Mouse (Mus musculus) layer of hippocampus, adult 2 months (tissue): Measurements from ENCODE around the gene Dip2a. TPM values are rescaled to one million over a fixed set of nuclear protein-coding genes. Genes with fewer than 3 reads are reported as not detected.

Experiments used
- DNase-seq, 2 experiments: peaks; one replicate each; pipeline ENCODE4 v3.0.0; 2022; ENCODE audit warnings: low spot score in 2 of 2
- H3K27ac ChIP-seq: fragments of 200-600 bp; 2 replicates; pipeline ENCODE4 v1.8.1; 2022
- H3K4me3 ChIP-seq: fragments of 200-600 bp; 2 replicates; pipeline ENCODE4 v1.8.1; 2022; ENCODE audit warnings: mild to moderate bottlenecking
- CTCF ChIP-seq: fragments of 200-600 bp; conservative IDR thresholded peaks from 2 replicates; pipeline ENCODE4 v1.8.1; 2022; ENCODE audit warnings: antibody characterized with exemption, mild to moderate bottlenecking, moderate library complexity
- total RNA-seq, 2 experiments: library from RNA; stranded (reverse); gene quantifications; 2 replicates each; pipeline ENCODE4 v1.2.3; 2021

Gene Dip2a
- total RNA-seq, 2 experiments from 2014 or later, result 50.9 to 51.0 TPM

DNA sequence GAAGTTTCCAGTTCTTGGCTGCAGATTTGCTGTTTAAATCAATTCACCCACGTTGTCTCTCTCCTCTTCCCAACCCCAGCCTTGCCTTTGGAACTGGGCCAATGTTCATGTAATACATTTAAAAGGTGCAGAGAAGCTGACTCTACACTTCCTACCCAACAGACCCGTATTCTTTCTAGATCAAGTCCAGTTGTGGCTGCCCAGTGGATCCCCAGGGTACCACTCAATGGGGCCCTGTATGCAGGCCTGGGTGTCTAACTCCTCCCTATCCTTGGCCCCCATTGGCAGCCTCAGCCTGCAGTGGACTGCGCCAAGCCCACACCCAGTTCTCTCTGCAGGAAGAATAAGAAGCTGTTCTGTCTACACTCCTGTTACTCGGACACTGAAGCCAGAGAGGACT lies 91.6 kb downstream of the Dip2a start, which contains the start of gene S100b:
TSS of gene S100b (plus strand) at position 318 of the 400 bp plus-strand sequence.
- no peak for TF ChIP-seq CTCF
- peak; percentile 36 to 63 for DNase-seq
- H3K27ac ChIP-seq, result peak within 1 kb of the TSS; percentile 80
- peak within 1 kb of the TSS; percentile 45 for H3K4me3 ChIP-seq

DNA sequence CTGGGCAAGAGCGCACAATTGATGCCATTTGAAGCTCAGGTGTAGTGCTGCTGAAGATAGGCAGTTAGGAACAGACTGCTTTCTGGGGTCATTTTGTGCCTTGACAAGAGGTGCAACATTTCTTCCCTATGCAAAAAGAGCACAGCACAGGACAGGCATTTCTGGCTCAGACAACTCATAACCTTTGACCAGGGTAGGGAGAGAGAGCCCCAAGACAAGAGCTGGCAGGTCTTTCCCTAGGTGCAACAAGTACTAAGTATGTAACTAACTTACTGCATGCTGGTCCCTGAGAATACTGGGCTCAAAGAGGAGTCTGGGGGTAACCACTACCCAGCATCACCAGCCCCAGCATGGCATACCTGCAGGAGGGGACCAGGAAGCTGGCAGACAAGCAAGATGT lies 92.0 kb downstream of the Dip2a start:
- peak overlapping the region; percentile 80 for H3K27ac ChIP-seq
- TF ChIP-seq CTCF, result no peak
- H3K4me3 ChIP-seq, result no peak overlapping the region
- DNase-seq, result no peak

DNA sequence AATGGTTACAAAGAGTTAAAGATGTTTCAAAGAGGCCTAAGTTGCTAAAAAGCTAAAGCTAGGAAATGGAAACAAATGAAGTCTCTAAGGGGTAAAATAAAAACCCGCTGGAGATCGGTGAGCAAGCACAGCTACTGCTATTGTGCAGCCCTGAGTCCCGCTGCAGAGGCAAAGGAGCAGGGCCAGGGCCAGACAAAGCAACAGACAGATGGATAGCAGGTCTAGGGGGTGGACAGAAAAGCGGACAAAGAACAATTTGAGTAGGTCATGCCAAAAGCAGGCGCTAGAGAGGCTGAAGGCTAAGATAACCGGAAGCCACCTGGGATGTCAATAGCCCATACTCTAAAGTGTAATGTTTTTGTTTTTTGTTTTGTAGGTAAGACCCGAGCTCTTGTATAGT lies 94.2 kb downstream of the Dip2a start:
- Histone ChIP-seq H3K4me3 (no peak overlapping the region), H3K27ac (no peak overlapping the region)
- no peak for TF ChIP-seq CTCF
- DNase-seq, result no peak

DNA sequence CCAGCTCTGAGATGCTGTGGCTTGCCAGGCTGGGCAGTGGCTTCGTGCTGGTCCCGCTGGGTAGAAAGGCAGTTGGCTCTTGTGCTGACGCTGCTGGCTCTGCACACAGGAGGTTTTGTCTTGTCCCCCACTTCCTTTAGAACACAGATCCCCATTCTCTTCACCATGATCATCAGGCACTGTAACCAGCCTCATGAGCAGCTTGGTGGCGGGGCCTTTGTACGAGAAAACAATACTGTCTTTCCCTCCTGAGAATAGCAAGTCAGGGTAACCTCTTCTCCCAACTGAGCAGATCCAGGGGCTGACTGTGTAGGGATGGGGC lies 96.5 kb downstream of the Dip2a start:
- H3K4me3 ChIP-seq, result no peak overlapping the region
- DNase-seq, result no peak
- TF ChIP-seq CTCF, result no peak
- H3K27ac ChIP-seq, result peak overlapping the region; percentile 53

DNA sequence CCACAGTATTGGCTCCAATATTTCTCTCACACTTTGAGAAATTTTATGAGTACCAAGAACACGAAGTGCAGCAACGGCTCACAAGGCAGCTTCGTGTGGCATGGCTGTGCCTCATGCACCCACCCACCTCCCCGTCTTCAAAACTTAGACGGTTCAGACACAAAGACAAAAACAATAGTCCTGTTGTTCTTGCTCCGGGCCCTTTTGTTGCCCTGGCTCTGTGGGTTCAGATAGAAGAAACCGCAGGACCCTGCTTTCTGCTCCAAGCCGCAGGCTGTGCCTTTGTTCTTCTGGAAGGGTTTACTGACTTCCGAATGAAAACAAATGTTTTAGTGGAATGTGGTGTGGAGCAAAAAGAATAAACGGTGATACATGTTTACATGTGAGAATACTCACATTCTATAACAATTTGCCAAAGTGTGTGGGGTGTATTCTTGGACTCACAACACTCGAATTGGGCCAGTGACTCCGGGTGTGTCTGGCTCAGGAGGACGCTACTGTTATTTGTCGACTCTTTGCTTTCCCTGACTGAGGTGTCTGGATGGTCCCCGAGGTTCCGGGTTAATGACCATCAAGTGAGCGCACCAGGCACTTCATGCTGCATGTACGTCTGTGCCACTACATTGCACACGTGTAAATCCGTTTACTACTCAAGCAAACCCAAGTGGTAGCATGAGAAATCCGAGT lies 97.0 kb downstream of the Dip2a start:
- DNase-seq, result no peak
- peak overlapping the region; percentile 53 for H3K27ac ChIP-seq
- TF ChIP-seq CTCF, result no peak
- no peak overlapping the region for H3K4me3 ChIP-seq

DNA sequence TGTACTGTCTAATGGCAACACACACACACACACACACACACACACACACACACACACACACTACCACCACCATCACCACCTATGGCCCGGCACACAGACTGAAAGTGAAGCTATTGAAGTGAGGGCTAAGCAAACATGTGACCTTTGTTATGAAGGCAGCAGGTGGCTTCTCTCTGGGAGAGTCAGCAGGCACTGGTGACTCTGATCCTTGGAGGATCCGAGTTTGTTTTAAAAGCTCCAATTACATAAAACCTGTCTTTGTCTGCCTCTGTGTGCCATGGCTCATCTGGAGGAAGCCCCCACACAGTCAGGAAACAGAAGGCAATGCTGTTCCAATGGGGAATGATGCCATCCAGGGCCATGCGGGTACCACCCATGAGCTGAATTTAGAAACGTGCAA lies 98.5 kb downstream of the Dip2a start:
- H3K4me3 ChIP-seq, result no peak overlapping the region
- no peak for DNase-seq
- no peak for TF ChIP-seq CTCF
- H3K27ac ChIP-seq, result no peak overlapping the region

DNA sequence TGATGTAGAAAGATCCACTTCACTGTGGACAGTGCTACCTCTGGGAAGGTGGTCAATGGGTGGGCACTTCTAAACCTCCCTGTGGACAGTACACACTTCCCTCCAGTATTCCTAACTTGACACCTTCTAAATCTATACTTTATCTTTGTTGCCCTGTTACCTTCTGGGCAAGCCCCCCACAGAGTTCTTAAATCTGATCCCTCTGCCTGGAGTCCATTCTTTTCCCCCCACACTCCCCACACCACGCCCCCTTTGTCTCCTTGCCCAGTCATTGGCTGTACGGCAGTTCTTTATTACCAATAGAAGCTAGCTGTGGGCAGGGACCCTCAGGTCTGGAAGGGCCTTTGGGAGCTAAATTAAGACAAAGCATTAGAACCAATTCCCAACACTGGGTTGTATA lies 100.0 kb downstream of the Dip2a start:
- no peak for TF ChIP-seq CTCF
- Histone ChIP-seq H3K27ac (no peak overlapping the region), H3K4me3 (no peak overlapping the region)
- no peak for DNase-seq

DNA sequence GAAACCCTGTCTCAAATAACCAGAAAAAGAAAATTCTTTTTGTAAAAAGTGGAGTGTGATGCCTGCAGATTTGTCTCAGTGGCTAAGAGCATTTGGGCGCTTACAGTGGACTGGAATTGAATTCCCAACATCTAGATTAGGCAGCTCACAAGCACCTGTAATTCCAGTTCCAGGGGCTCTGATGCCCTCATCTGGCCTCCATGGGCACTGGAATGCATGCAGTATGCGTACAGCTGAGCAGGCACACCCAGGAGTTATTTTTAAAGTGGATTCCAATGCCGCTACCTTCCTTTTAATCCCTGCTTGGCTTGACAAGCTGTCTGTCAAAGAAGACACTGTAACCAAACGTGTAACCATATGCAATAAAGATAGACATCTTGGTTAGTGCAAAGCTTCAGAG lies 105.7 kb downstream of the Dip2a start:
- TF ChIP-seq CTCF, result no peak

DNA sequence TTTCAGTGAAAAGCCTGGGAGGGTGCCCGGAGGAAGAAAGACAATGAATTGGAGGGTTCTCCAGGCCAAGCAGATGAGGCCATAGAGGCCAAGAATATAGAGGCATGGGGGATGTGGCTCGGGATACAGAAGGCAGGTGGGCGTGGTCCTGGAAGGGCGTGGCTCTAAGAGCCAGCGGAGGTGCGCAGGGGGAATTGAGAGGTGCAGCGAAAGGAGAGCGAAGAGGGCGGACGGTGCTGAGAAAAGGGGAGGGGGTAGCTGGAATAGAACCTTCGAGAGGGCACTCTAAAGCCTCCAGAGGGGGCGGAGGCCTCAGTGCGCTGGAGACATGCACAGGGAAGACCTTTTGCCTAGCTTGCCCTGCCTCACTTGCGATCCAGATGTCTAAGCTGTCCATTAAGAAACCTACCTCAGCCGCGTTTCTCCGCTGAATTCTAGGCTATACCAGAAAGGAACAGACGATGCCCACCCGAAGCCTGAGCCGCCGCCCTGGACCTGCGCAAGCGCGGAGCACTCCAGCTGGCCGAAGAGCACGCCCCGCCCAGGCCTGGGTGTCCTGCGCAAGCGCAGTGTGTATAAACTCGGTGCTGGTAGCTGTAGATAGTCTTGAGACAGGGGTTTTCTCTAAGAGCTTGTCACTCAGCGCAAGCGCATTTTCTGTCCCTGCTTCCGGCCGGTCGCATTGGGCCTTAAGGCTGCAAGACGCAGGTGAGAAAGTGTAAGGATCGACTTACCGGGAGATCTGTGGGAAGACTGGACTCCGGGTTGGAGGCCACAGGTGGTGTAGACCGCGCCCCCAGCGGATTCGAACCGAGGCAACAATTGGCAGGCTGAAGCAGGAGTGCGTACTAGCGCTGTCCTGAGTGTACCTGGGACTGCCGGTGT lies 107.5 kb downstream of the Dip2a start, which contains the start of gene Prmt2:
TSS of gene Prmt2 (minus strand) at position 525 of the 885 bp plus-strand sequence.
- peak within 1 kb of the TSS; percentile 99 for H3K4me3 ChIP-seq
- TF ChIP-seq CTCF, result peak; percentile 57
- peak; percentile 88 to 91 for DNase-seq
- H3K27ac ChIP-seq, result peak within 1 kb of the TSS; percentile 87

More for the DNA sequence above, 105.7 kb downstream of the Dip2a start:
- no peak overlapping the region for H3K4me3 ChIP-seq
- no peak for DNase-seq
- no peak overlapping the region for H3K27ac ChIP-seq

DNA sequence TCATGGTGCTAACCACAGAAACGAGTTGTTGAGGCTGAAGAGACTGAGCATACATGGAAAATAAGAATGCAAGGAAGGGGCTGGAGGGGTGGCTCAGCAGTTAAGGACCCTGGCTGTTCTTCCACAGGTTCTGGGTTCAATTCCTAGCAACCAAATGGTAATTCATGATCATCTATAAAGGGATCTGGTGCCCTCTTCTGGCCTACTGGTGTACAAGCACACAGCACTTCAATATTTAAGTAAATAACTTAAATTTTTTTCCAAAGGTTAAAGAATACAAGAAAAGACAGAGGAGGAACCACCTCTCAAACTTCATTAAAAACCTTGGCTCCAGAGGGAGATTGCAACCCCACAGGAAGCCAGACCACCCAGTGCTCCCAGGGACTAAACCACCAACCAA lies 115.5 kb downstream of the Dip2a start:
- peak; percentile 76 for TF ChIP-seq CTCF
- Histone ChIP-seq H3K4me3 (no peak overlapping the region), H3K27ac (no peak overlapping the region)
- no peak for DNase-seq

DNA sequence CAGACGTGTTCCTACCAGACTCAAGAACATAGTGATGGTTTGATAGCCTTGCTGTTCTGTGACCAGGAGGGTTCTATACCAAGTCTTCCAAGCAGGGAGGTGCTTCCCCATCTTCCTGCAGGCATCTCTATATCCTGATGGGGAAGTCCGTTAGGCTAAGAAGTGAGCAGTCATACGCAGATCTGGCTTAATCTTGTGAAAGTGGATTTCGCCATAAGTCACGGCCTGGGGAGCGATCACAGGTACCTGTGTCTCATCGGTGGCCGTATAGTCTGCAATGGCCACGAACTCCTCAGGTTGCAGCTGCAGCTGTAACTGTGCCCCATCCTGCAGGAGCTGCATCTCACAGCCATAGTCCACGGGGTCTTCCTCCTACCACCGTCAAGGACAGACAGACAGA lies 119.1 kb downstream of the Dip2a start:
- no peak for TF ChIP-seq CTCF
- no peak overlapping the region for H3K4me3 ChIP-seq
- no peak for DNase-seq
- no peak overlapping the region for H3K27ac ChIP-seq

DNA sequence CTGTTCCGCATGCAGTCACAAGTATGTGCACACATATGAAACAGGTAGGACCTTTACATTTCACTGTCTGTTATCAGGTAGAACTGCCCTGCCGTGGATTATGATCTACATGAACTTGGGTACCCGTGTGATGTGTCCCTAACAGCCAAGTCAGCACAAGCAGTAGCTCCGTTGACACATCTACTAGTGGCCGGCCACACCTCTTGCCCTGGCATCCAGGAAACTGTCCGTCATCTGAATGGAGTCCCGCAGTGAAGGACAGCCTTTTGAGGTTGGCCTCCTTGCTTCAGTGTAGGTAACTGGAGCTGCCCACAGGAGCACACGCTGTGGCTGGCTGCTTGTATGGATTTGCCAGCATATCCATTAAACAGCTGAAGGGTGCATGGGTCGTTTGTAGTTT lies 126.9 kb downstream of the Dip2a start:
- TF ChIP-seq CTCF, result no peak
- H3K4me3 ChIP-seq, result no peak overlapping the region

DNA sequence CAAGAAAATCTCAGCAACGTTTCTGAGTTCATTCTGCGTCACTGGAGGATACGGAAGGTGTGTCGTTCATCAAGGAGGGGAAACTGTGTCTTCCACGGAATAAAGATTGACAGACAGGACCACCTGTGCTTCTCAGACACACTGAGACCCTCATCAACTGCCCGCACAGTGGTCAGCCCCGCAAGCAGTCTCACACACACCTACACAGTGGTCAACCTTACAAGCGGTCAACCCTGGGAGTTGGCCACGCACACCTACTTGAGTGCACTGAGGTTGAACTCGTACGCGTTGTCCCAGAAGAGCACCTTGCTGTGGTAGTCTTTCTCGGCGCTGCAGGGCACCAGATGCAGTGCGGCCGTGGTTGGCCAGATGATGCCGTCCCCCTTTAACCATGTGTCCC lies 128.0 kb downstream of the Dip2a start:
- DNase-seq, result no peak
- Histone ChIP-seq H3K27ac (no peak overlapping the region), H3K4me3 (no peak overlapping the region)
- no peak for TF ChIP-seq CTCF

More for the DNA sequence above, 126.9 kb downstream of the Dip2a start:
- no peak for DNase-seq
- no peak overlapping the region for H3K27ac ChIP-seq
